Mouse (Mus musculus) olfactory bulb, adult 2 months (tissue): ENCODE data around the gene Stx8.

Experiments used
- CTCF ChIP-seq: fragments of 200-500 bp; IDR thresholded peaks from 2 replicates; pipeline ENCODE4 v1.5.1; 2012; ENCODE audit warnings: low read depth, mild to moderate bottlenecking, low read length, moderate library complexity; ENCODE audit not compliant: insufficient read depth
- POLR2A ChIP-seq: fragments of 200-500 bp; IDR thresholded peaks from 2 replicates; pipeline ENCODE4 v1.6.1; 2012; ENCODE audit warnings: mild to moderate bottlenecking, low read depth, low read length, moderate library complexity; ENCODE audit not compliant: insufficient read depth

GRCm38 (mm10) chr11:68239756-68240155 is 273.8 kb downstream of the Stx8 start:
- TF ChIP-seq CTCF (no peak), POLR2A (no peak)
